Mouse (Mus musculus): ENCODE results near the gene Ints6l.

Gene Ints6l

DNA sequence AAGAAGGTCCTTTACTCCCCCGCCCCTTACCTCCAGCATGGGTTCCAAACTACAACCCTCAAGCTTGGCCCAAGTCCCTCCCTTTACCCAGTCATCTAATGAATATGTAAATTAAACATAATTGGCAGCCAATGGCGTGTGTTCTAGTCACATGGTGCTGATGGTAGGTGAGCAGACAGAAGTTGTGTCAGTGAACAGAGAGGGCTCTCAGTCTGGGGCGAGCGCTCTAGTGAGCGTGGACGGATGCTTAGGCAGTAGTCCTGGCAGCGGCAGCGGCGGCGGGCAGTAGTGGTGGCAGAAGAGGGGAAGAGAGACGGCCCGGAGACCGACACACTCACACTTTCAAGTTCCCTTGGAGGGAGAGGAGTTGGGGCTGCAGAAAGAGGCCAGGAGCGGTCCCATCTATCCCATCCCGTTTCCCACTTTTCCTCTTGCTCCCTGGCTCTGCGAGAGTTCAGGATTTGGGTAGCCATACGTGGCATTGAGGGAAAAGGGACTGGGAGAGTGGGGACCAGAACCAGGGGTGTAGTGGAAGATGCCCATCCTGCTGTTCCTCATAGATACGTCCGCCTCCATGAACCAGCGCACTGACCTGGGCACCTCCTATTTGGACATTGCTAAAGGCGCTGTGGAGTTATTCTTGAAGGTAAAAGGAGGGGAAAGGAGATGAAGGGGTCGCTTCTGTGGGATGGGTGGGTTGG lies at the start of gene Ints6l:
Ints6l (plus strand) TSS at position 187 of the 701 bp plus-strand sequence.
- peak; percentile 74 for DNase-seq (ENCODE audit: extremely low read depth, insufficient read length, low spot score)

DNA sequence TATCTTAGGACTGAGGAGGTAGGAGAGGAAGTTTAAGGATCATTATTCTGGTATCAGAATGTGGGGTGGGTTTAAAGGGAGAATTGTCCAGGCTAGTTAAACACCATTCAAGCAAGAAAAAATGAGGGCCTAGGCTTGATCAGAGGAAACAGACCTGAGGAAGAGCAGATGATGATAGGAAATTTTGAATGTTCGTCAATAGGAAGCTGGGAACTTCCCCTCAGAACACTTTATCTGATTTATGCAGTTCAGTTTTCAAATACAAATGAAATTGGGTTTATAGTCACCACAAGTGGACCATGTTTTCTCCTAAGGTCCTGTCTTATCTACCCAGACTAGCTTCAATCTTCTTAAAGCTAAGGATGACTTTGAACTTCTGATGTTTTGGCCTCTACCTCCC lies 49.2 kb upstream of the Ints6l start:
- no peak for DNase-seq (ENCODE audit: extremely low read depth, insufficient read length, low spot score)

DNA sequence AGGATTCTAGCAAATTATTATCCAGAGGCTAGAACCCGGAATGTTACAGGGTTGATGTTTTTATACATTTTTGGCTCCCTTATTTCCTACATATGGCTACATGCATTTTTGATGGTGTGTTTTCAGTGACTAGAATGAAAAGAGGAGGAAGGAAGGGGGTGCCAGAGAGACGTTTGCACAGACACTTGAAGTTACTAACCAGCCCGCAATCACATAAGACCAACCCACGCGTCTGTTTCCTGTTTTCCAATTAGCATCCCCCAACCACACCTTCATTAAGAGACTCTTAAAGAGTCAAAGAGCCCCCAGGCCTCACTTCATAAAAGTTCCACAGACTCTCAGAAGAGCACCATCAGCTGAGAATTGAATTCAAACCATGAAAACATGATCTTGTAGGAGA lies 48.5 kb upstream of the Ints6l start:
- no peak for DNase-seq (ENCODE audit: extremely low read depth, insufficient read length, low spot score)

DNA sequence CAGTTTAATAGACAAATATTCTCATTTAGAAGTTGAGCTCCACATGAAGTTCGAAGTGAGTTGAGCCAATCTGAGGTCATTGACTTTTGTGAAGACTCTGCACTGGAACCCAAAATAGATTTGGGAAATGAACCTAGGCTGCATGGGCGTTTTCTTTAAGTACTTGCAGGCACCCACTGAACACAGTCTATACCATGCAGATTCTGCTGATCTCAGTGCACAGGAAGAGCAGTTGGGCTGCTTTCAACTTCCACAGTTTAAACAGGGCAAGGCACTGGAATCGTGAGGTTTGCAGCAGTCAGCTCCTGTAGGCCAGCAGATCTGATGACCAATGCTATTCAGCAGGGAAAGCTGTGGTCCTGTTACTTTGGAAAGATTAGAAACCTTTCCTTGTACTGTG lies 38.4 kb upstream of the Ints6l start:
- no peak for DNase-seq (ENCODE audit: extremely low read depth, insufficient read length, low spot score)

DNA sequence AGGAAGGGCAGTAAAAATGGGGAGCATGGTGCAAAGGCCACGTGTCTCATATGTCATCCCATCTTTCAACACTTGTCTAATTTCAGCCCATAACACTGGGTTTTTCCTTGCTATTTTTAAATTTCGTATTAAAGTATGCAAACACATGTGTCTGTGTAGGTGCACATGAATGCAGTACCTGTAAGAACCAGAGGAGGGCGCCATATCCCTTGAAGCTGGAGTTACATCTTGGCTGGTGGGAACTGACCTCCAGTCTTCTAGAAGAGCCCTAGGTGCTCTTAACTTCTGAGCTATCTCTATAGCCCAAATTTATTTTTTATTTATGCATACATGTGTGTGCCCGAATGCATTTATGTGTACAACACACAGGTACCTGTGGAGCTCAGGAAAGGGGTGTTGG lies 37.1 kb upstream of the Ints6l start:
- DNase-seq (ENCODE audit: extremely low read depth, insufficient read length, low spot score) = no peak

DNA sequence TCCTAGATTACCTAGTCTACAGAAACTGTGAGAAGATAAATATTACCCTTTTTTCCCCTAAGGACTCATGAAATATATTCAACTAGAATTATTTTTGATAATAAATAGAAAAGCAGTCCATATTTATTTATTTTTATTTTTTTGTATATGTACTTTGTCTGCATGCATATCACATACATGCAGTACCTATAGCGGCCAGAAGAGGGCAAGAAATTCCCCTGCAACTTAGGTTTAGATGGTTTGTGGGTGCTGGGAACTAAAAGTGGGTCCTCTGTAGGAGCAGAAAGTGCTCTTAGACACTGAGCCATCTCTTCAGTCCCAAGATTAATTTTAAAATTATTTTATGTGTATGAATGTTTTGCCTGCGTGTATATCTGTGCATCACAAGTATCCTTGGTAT lies 24.1 kb upstream of the Ints6l start:
- no peak for DNase-seq (ENCODE audit: extremely low read depth, insufficient read length, low spot score)

DNA sequence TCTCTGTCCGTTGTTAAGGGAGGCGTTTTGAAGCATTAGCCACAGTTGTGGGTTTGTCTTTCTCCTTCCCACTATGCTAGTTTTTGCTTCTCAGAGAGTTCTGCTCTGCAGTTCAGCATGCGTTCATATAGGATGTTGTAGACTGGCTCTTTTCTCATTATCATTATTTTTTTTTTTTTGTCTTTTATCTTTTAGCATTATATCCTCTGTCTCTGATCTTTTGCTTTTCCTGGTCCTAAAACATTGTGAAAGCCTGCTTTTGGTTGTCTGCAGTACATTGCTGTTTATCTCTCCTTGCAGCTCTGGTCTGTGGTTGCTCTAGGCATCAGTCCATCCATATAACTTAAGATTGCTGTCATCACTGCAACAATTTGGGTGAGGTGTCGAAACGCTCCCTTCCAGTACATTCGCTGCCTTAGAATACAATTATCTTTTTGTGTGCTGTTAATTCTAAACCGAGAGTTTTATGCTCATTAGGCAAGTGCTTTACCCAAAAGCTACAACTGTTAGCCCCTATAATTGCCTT lies 18.8 kb upstream of the Ints6l start:
- no peak for DNase-seq (ENCODE audit: extremely low read depth, insufficient read length, low spot score)

DNA sequence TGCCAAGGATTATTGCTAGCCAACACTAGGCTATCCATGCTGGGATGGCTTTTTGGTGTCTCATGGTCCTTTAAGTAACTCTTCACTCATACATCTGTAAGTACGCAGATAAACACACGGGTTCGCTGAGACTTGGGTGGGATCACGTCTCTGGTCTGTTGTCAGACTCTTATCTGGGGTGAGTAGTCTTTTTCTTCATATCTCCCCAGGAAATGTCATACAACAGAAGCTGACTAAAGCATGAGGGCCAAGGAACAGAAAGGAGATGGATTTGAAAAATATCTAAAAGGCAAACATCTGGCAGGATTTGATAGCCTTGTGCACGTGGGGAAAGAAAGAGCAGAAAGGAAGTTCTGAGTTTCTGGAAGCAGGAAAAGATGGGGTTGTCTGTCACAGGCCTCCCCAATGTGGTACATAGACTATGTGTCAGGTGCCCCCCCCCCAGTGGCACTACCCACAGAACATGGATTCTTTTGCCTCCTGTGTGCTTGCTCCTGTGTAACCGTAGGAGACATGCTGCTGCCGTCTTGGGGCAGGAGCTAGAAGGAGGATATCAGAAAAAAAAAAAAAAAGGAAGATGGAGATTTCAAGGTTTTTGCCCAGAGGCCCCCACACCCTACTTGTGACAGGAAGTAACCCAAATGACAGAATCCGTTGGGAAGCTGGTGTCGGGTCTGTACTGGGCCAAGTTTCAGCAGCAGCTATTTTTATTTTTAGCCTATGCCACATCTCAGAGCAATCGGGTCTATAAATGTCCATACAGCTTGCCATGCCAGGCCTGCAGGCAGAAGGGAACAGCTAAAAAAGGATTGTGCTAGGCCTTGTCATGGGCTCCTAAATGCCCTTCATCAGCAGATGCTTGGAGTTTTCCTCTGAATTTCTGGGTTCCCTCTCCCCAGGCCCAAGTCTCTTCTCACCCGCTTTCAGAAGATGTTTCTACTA lies 7.9 kb upstream of the Ints6l start:
- DNase-seq (ENCODE audit: extremely low read depth, insufficient read length, low spot score) = no peak

DNA sequence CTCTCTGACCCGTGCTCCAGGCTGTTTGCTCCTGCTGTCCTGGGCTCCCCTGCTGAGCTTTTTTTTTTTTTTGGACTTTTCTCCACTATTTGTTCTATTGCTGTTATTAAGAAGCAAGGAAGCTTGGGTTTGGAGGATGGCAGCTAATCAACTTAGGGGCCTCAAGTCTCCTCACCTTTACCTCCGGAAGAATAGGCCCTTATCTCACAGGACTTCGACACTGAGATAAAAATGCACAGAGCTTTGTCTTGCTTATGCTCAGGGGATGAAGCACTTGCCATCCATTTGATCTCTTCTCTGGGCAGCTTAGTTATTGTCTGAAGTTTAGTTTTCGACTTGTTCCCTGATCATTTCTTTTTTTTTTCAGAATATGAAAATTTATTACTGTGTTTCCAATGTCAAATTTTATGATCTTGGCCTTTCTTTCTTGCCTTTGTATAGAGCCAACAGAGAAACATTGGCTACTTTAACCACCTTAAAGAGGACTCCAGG lies 7.1 kb upstream of the Ints6l start, which contains the start of gene Gm2174:
Gm2174 (plus strand) TSS at position 442 of the 492 bp plus-strand sequence.
- DNase-seq (ENCODE audit: extremely low read depth, insufficient read length, low spot score) = no peak

DNA sequence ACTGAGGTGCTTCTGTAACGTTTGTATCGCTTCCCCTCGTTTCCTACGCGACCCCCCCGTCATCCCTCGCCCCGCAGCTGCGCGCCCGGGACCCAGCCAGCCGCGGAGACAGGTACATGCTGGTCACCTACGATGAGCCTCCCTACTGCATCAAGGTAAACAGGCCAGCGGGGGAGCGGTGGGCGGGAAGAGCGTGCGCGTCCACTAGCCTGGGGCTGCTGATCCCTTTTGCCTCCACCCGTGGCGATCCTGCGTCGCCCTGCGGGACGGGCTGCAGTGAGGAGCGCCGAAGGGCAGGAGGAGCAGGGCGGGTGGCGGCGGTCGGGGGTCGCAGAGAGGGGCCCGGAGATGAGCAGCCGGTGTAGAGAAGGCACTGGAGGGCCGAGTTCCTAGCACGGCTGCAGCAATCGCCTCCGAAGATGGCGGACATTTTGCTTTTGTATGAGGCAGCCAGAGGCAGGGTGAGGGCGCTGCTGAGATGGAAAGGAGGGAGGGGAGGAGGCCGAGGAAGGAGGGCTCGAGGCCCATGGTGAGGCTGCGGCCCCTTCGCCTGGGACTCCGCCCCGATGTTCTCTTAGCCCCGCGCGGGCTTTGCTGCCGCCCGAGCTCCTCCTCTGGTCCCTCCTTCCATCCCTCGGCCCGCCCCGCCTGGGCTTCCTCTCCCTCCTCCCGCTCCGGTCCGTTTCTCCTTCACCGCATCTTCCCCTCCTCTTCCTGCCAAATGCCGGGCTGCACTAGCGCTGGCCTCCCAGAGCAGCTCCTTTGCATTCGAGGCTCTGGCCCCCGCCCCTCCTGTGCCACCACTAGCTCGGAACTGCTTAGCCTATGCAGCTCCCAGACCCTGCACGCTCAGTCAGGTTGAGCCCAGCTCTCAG lies 952 bp downstream of the Ints6l start:
- DNase-seq (ENCODE audit: extremely low read depth, insufficient read length, low spot score) = peak; percentile 94

DNA sequence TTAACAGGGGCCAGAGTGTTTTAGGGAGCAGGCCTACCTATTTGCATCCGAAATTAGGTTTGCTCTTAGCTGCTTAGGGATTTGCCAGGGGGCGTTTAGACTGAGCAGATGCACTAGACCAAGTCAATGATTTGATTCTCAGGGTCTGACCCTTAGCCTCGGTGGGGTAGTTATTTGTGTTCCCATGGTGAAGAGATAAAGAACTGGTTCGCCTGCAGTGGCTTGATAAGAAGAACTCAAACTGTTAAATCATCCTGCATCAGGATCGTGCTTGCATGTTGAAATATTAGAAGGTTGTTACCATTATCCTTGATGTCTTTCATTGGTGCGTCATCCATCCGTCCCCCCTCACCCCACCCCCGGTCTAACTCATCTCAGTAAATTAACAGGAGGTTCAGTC lies 1.7 kb downstream of the Ints6l start:
- peak; percentile 16 for DNase-seq (ENCODE audit: extremely low read depth, insufficient read length, low spot score)

DNA sequence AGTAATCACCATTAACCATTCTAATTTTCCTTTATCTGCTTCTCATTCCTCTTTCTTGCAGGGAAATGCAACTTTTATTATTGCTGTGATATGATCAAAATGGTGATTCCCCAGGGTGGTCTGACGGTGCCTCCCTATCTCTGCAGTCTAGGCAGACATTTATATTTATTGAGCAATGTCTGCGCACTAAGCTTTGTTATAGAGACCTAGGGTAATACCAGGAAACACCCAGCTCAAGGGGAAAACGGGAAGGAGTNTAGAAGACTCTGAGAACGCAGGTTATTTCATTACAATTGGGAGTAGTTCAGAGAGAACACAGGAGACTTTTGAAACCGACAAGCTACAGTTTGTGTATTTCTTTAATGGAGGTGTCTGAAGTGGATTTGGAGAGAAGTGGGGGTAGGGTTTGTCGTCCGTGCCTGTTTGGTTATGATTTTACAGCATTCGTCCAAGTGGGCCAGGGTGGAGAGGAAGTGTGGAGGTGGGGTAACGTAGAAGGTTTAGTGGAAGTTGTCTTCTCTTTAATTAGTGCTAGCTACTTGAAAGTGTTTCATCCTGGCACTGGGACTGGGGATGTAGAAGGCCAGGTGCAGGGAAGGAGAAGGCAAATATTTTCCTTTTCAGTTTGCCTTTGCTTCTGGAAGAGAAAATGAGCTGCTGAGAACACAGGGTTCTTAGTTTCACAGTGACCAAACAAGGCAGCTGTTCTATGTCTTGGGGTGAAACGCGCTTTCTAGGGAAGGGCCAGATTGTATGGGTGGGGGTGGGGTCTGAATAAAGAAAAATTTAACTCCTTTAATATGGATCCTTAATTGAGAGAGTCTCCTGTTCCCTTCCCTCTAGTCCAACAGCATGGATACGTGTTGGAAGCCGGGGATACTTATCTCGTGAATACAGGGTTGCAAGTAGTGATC lies 7.6 kb downstream of the Ints6l start:
- DNase-seq (ENCODE audit: extremely low read depth, insufficient read length, low spot score) = no peak

DNA sequence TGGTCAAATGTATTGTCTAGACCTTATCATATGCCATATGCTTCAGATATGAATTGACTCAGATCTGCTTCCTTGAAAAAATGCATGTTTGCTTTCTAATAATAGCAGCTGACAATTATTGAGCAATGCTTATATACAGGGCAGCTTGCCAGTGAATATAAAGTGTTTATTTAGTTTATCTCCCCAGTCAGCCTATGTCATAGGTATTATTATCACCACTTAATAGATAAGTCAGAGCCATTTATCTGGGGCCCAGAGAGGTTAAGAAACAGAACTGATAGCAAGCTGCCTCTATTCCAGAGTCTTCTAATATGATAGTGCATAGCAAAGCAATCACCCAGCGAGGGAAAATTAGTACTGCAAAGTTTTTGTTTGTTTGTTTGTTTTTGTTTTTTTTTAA lies 10.2 kb downstream of the Ints6l start:
- DNase-seq (ENCODE audit: extremely low read depth, insufficient read length, low spot score) = no peak

DNA sequence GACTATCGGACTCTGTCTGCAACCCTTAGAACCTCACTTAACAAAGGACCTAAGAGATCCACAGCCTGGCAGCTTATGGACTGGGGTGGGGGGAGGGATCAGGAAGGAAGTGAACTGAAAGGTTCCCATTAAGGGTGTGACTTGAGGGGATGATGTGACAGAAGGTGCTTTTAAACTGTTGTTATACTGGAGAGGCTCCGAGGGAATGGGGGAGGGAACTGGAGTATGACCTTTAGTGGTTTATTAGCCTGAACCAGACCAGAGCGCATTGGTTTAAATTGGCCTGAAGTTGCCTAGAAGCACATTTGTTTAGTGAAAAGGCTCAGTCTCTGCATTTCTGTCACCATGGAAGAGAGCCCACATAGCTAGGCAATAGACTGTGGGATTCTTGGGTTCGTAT lies 13.0 kb downstream of the Ints6l start:
- no peak for DNase-seq (ENCODE audit: extremely low read depth, insufficient read length, low spot score)

DNA sequence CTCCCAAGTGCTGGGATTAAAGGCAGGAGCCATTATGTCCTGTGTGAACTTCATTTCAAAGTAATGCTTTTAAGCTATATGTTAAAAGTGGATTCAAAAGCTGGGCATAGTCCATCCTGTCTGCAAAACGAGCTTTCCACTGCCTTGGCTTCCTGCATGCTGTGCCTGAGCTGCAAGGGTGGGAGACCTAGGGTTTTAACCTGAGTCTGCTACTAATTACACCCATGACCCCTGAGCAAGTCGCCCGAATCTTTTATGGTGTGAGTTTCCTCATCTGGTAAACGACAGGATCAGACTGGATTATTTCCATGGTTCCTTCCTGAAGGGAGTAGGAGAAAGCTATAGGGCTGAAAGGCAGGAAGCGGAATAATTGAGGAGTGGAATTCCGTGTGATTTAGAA lies 13.8 kb downstream of the Ints6l start:
- DNase-seq (ENCODE audit: extremely low read depth, insufficient read length, low spot score) = no peak

DNA sequence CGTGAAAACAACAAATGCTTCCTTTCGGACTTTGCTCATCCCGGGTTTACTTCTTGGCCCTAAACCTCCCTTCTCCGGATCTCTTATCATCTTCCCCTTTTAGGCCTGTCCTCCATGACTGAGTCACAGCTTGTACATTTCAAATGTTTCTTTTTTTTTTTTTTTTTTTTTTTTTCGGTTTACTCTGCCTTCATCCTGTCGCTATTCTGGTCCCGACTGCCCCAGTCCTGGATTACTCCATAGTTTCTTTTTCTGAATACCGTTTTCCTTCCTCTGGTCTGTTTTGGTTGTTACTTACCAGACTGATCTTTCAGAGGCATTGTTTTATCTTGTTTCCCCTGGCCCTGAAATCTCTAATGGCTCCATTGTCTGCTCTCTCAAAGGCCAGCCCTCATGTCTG lies 19.4 kb downstream of the Ints6l start:
- no peak for DNase-seq (ENCODE audit: extremely low read depth, insufficient read length, low spot score)

DNA sequence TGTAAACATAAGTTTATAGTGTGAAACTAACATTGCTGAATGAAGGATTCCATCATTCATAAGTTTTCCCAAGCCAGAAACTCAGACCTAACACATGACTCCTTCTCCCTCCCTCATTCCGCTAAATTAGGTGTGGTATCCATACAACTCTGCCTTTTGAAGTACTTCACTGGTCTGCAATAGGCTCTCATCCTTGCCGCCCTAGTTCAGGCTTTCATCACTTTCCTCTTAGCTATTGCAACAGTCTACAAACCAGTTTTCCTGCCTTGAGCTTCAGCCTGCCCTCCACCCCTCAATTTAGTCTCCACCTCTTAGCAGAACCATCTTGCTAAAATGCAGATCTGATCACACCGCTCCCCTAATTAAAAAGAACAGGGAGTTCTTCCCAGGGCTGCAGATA lies 22.9 kb downstream of the Ints6l start:
- no peak for DNase-seq (ENCODE audit: extremely low read depth, insufficient read length, low spot score)

DNA sequence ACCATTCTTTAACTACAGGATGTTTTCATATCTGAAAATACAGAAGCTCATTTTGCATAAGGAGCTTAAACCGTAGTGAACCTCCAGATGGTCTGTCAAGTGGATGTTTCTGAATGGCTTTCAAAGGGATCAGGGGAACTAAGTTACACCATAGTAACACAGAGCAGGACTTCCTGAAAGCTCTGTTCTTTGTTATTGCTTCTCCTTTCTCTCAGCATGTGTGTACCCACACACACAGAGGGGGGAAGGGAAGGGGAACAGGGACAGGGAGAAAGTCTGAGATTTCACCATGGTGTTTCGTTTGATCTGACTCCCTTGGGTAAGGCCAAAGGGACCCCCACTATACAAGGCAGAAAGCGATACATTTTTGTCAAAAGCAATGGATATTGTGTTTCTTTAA lies 27.2 kb downstream of the Ints6l start:
- no peak for DNase-seq (ENCODE audit: extremely low read depth, insufficient read length, low spot score)

DNA sequence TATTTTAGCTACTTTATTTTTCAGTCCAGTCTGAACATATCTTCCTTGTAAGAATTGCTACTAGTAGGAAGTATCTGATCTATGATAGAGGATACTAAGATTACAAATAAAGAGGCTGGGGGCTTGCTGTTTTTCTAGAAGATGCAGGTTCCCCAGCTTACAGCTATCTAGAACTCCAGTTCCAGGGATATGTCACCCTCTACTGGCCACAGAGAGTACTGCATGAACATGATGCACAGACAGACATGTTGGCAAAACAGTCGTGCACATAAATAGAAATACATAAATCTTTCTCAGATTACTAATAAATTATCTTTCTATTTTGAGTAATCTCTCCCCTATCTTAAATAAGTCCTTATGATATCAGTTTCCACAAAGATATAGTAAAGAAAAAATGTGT lies 35.1 kb downstream of the Ints6l start:
- DNase-seq (ENCODE audit: extremely low read depth, insufficient read length, low spot score) = peak; percentile 5

DNA sequence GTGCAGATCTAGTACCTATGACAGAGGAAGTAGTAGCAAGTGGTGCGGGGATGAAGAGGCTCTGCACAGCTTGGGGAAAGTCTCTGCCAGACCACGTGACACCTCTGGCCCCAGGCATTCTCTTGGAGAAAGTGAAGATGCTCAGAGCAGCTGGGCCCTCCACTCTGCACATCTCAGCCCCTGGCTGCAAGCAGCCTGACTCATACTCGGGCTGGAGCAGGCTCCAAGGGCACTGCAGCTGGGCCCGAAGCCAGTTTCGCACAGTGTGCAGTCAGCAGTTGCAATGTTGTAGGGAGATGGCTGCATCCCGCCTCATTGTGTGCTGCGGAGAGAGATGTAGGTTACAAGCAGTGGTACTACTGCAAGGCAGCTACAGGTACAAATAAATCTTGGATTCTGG lies 42.6 kb downstream of the Ints6l start:
- DNase-seq (ENCODE audit: extremely low read depth, insufficient read length, low spot score) = peak; percentile 2
